Mouse (Mus musculus): ENCODE measurements around the gene Scamp1.

Gene Scamp1

DNA sequence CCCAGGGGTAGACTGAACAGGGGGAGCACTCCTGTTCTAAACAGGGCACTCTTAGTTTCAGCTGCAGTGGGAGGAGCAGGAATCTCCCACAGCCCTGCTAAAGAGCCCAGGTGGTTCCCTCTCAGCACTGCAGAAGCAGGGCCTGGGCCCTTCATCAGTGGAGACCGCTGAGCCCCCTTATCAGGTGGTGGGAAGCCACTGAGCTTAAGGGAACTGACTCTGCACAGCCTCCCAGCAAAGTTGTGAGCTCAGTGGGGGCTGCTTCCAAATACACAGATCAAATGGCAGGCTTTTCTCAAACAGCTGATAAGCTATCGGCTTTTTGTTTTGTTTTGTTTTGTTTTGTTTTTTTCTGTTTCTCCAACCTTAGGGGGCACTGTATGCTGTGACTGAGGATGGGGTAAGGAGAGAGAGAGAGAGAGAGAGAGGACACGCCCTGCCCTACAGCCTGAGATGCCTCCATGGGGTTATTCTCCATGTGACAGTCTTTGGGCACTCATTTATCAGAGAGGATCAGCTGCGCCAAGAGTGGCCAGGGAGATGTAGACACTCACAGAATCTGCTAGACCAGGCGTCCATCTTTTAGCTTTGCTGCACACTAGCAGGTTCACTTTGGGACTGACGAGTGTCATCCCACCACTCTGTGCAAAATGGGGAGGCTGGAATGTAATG is 110.1 kb downstream of the Scamp1 start:
- DNase-seq (ENCODE audit: low spot score), result no peak

DNA sequence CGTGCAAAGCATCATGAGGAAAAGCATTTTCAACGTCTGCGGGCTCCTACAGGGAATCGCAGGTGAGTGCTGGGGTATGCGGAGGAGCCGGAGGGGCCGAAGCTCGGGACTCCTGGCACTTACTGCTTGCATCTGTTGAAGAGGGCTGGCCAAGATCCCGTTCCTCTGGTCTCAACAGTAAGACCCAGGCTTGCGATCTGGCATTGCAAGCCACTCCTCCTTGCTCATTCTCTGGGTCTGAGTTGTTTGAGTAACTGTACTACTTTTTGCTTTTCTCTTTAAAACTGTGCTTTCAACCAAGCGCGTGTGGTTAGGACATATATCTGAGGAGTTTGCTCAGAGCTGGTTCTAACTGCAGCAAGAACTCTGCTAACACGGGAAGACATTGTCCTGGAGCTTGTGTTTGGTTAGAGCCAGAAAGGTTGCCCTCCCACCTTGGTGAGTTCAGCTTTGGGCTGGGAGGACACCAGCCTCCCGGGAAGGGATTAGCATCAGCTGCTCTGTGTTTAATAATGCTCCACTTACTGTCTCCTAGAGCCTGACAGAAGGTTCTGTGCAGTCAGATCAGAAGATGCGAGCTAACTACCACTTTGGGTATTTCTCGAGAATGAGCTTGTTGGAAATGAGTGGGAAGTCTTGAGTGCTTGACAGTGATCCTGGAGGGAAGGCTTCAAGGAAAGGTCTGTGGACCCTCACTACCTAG is 110.9 kb downstream of the Scamp1 start:
- no peak for DNase-seq (ENCODE audit: low spot score)

DNA sequence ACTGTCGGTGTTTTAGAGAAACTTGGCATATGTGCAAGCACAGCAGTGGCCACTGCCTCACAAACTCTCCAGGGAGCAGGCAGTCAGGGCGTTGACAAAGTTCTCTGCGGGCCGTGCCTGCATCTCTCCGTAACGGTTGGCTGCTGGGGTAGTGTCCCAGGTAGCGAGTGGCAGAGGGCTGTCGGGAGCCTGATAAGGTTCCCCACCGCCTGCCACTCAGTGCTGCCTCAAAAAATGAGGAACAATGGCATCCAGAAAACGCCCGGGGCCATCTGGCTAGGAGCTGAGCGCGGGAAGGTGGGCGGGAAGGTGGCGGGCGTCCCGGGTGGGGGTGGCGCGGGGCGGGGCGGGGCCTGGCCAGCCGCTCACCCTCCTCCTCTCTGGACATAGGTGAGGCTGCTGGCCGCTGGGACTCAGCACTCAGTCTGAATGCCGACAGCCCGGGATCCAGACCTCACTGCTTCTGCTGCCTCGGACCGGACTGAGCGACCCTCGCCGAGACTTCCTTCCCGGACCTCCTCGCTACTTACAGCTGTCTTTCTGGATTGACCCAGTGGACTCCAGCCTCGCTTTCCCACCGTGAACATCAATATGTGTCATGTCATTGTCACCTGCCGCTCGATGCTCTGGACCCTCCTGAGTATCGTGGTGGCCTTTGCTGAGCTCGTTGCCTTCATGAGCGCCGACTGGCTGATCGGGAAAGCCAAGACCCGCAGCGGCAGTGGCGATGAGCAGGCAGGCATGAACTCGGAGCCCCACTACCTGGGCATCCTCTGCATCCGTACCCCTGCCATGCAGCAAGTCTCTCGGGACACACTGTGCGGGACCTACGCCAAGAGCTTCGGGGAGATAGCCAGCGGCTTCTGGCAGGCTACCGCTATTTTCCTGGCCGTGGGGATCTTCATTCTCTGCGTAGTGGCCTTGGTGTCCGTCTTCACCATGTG is 111.8 kb downstream of the Scamp1 start:
- DNase-seq (ENCODE audit: low spot score), result peak; percentile 71

DNA sequence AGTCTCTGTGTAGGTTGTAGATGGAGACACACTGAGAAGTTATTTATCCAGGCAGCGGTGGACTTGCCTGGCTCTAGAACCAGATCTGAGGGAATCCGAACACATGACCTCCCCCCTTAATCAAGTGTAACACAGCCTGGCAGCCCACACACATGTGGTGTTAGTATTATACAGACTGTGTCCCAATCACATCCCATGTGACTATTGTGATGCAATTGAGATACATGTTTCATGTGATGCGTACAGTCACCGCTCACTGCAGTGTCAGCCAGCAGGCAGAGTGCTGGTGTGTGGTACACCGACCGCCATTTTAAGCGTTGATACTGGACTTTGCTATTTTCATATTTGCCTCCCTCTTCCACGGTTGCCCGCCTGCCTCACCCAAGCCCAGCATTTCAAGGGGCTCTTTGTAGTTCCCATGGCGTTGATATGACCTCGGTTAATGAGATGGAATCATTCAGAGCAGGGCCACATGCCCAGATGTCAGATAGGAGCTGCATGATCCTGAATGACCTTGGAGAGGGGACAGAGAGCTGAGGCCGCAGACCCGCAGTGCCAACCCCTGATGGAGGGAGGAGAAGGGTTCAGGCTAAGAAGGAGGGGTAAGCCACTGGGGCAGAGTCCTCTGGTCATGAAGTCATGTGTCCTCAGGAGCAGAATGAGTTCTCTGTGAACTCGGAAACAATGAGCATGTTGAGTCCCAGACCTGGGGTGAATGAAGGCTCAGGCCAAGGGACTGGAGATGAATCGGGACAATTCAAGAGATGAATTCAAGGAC is 112.9 kb downstream of the Scamp1 start:
- no peak for DNase-seq (ENCODE audit: low spot score)

DNA sequence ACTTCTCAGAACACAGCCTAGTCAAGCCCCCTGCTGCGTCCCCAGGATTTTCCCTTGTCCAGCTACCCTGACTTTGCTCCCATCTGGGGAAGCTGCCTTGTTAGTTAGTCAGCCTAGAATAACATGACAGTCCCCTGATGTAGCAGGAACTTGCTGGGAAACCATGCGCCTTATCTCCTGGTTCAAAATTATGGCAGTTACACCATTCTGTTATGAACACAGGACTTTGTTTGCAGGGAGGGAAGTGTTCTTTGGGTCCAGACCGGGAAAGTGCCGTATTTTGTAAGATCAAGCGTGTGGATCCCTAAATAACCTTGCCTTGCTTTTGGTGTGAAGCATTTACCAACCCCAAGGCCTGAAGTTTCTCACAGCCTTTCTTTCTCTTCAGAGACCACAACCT is 114.0 kb downstream of the Scamp1 start:
- no peak for DNase-seq (ENCODE audit: low spot score)

DNA sequence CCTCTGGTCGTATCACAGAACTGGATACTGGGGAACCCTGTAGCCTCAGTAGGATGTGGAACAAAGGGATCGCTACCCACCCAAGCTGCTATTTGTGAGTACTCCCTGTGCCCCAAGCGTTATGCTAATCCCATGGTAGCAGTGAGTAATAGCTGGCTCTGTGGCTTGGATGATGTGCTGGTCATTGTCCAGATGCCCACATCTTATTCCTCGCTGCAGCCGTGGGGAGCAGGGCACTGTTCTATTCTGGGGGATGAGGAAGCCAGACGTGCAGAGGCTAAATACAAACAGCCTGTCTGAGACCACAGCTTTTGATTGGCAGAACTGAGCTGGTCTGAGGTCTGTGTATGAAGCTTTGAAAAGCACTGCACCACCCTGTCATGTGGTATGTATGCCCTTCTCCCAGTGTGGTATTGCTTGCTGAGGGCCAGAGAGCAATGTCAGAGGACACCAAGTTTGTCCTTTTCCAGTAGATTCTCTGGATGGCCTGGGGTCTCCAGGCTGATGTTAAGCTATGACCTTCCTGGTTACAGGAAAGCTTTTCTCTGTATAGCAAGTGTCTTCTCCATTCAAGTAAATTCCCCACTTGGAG is 116.2 kb downstream of the Scamp1 start:
- no peak for DNase-seq (ENCODE audit: low spot score)

DNA sequence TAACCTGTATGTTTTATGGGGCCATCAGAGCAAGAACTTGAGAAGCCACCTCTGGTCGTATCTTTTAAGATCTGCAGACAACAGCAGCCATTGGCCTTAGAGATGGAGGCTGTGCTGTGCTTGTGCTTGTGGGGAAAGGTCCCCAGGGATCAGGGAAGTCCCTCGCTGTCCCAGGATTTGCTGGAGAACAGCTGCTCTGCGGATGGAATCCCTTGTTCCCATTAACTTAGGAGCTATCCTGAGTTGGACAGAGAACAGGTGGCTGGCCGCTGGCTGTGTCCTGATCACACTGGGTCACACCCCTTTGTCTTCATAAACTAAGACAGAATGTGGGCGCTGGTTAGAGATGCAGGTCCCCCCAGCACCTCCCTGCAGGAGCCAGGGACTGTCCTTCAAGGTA is 117.3 kb downstream of the Scamp1 start:
- DNase-seq (ENCODE audit: low spot score), result no peak

DNA sequence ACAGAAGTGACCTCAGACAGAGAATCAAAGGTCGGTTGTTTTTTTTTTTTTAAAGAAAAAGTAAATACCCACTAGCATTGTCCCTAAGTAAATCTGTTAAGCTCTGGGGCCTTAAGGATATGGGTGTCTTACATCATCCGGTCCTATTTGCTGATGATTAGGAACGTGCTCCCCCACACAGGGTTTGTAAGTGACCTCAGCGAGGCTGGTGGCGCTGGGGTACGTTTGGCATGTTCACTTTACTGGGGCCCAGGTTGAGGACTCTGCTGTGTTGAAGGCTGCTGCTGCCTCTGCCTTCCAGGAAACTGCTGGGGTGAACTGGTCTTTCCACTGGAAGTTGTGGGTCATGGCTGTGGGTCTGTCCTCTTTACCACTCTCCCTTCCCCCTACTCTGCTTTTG is 121.2 kb downstream of the Scamp1 start:
- no peak for DNase-seq (ENCODE audit: low spot score)

DNA sequence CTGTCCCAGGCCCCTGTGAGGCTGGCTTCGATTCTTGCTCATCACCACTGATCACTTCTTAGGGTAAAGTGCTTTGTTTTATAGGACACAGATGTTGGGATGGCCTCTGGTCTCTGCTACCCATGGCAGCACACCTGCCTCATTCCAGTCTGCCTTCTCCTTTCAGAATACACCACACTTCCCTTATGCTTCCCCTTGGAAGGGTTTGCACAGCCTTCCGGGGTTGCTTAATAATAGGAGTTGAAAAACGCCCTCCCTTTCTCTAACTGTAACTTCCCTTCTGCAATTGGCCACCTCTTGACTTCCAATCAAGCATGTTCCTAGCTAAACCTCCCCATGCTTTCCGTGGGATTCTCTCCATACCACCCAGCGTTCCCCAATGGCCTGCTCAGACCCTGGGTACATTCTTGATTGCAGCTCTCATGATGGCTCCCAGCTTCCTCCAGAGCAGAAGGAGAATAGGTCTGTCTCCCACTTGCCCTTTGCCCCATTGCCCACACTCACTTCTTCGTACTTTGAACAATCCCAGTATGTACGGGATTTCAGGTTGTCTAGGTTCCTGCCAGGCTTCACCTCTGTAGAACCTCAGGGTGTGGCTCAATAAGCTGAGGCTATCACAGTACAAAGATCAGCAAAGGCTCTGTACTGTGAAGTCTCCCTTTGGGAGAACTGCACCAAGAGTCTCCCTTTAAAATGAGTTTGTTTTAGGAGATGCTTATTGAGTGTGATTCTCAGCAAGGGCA is 126.0 kb downstream of the Scamp1 start:
- no peak for DNase-seq (ENCODE audit: low spot score)

DNA sequence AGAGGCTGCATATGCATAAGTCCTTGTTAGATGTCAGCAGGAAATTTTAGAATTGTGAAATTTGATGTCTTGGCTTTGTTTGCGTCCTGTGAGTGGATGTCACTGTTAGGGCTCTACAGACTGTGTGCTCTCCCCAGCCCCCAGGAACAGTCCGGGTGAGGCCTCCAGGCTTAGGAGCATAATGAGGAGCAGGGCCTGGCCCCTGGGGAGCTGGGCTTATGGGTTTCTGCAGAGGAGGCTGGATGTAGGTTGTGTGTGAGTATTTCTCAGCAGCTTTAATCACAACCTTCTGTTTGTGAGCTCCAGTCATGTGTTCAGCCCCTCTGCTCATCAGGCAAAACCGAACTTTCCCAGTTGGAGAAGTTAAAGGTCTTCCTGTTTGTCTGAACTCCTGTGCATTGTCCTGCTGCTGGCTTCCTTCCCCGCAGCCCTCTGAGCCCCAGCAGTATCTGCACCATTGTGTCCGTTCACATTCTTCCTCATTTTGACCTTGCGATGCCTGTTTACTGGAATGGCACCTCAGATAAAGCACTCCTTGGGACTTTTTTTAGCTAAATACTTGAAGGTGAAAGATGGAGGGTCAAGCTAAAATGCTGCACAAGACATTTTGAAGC is 126.7 kb downstream of the Scamp1 start:
- DNase-seq (ENCODE audit: low spot score), result no peak

DNA sequence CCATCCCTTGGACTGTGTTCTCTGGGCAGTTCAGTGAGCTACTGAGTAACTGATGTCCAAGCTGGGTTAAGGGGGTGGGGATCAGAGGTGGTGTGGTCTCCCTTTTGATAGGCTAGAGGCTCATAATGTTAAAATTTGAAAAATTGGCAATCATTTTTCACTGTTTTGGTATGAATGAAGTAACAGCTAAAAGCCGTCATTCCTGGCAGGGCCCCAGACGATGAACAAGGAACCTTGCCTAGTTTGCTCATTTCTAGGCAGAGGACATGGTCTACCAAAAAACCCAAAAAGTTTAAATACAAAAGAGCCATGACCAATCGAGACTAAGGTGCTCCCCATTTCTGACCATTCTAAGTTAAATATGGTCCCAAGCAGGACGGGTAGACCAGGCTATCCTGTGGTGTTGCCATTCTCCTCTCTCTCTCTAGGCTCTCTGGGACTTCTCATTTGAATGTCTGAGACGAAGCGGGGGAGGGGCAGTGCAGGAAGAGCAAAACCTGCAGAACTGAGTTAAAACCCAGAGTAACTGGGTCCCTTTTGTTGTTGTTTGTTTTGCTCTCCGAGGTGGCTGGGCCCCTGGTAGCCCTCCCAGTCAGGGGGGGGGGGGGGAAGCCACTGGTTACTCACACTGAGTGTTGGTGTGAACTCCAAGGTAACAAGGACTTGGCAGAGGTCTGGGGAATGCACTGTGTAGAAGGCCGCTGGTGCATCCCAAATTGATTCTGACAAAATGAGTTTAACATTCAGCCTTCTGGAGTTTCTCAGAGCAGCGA is 129.8 kb downstream of the Scamp1 start:
- DNase-seq (ENCODE audit: low spot score), result no peak

DNA sequence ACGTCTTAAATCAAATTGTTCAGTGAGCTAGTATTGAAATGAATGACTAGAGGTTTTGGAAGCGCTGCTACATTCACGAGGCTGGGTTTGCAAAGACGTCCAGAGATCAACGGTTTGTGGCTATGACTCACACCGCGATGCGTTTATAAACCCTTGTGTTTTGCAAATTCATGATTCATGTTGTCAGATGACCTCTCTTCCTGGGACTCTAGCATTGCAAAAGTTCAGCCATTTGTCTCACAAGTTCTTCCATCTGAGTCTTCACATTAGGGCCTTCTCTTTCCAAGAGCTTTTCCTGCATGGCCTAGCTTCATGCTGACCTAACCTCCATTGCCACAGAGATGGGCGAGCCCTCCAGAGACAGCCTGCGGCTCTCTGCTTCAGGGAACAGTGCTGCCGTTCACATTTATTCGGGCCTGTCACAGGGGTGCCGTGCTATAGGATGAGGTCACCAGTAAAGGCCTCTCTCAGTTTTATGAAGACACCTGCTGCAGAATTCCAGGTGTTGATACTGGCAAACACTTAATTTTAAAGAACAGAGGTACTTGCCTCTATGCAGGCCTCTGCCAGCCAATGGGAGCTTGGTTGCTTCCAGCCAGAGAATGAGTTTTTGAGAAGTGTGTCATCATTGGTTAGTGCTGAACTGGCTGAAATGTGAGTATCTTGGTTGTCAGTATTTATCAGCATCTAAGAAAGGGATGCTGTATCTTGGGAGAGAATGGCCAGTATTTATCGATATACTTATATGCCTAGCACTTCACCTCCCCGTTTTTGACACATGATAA is 131.0 kb downstream of the Scamp1 start:
- no peak for DNase-seq (ENCODE audit: low spot score)

DNA sequence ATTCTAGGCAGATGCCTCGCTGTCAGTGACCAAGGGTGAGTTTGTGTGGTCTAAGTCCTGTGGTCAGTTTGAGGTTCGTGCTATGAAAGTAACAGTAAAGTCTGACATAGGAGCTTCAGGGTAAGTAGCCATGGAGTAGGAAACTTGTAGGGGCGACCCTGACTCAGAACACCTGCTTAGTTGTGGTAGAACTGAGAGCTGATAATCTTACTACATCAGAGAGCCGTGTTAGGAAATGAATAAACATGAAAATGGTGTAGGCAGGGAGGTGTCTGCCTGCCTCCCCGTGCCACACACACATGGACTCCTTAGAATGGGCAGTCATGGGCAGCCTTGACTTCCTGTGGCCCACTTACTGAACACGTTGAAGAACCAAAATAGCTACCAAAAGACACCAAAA is 132.0 kb downstream of the Scamp1 start:
- DNase-seq (ENCODE audit: low spot score), result no peak

DNA sequence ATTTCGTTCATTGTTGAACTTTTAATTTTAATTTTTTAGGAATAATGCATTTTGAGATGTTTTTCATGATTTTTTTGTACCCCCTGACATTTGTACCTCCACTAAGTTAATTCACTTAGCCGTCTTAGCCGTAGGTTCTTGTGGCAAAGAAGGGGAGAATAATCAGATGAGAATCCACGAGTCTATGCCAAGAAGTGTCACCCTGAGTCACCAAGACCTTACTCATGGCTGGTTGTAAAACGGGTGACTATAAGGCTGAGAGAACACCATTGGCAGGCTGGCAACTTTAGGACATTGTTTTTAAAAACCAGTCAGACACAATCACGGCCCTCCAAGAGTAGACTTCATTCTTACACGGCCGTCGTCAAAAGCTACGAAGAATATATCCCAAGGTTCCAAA is 132.8 kb downstream of the Scamp1 start:
- no peak for DNase-seq (ENCODE audit: low spot score)

Data from testis, postnatal 10 days (tissue).